Mouse (Mus musculus): ENCODE data around the gene Krtap15. TPM values are rescaled to one million over a fixed set of nuclear protein-coding genes. Genes with fewer than 3 reads are reported as not detected.

The Krtap15 gene
- total RNA-seq (2014; rRNA removed) (not detected in 2 replicates), polyA plus RNA-seq (2015; fragmentation: Nextera tagmentation; extraction: Ambion mirVana) (not detected in 2 replicates)

DNA sequence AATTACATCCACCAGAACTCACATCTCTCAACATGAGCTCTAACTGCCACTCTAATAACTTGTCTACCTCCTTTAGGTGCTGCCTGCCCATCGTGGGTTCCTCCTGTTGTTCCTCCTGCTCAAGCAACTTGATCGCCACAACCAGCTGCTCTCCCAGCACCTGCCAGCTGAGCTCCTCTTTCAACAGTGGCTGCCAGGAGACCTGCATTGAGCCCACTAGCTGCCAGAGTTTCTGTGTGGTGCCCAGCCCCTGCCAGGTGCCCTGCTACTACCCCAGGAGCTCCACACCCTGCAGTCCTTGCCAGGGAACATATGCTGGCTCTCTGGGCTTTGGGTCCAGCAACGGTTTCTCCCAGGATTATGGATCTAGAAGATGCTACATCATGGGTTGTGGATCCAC lies at the start of gene Krtap15:
Gene Krtap15 (plus strand): TSS at position 150 of the 400 bp plus-strand sequence.
- Histone ChIP-seq H3K27me3 (ENCODE audit: insufficient read depth, low read length) (no peaks in the 10 kb centered on the region), H3K9ac (replicated peaks; ENCODE audit: low read length) (no peak within 1 kb of the TSS), H3K27ac (no peak within 1 kb of the TSS), H3K4me3 (ENCODE audit: low read length) (no peak within 1 kb of the TSS), H3K4me2 (ENCODE audit: low read depth, low read length) (no peak within 1 kb of the TSS), H3K4me1 (ENCODE audit: insufficient read depth, low read length) (no peaks in the 10 kb centered on the region), H3K36me3 (ENCODE audit: insufficient read depth, low read length) (no peaks in the 10 kb centered on the region), H3K9me3 (ENCODE audit: low read length) (no peaks in the 10 kb centered on the region)
- 69% methylated on average over 3 of the region's 3 CpGs for WGBS
- no peak for DNase-seq (ENCODE audit: low spot score)
- ATAC-seq = no peak
- no peak for TF ChIP-seq CTCF (IDR thresholded peaks at IDR 0.05; ENCODE audit: low read depth)

DNA sequence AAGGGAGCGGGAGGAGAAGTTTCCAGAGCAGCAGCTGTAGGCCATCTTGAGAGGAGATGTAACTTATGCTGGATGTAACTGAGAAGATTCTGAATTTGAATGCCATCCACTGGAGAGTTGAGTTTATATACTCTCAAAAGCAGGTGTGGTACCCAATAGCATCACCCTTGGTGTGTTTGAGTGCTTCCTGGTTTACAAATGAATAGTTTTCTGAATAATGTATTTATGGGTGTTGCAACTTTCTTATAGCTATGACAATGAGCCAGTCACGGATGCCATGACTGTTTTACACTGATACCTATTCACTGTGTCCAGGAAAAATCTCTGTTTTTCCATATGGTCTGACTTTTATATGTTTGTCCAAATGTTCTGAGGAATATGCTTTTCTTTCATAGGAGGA lies 45.9 kb upstream of the Krtap15 start, which contains the start of gene 2310057N15Rik:
Gene 2310057N15Rik (minus strand): TSS at position 101 of the 400 bp plus-strand sequence.
- DNase-seq (ENCODE audit: low spot score) (no peak), ATAC-seq (no peak)
- Histone ChIP-seq H3K36me3 (ENCODE audit: insufficient read depth, low read length) (no peaks in the 10 kb centered on the region), H3K4me2 (ENCODE audit: low read depth, low read length) (no peak within 1 kb of the TSS), H3K27me3 (ENCODE audit: insufficient read depth, low read length) (no peaks in the 10 kb centered on the region), H3K4me1 (ENCODE audit: insufficient read depth, low read length) (no peaks in the 10 kb centered on the region), H3K9ac (replicated peaks; ENCODE audit: low read length) (no peak within 1 kb of the TSS), H3K27ac (no peak within 1 kb of the TSS), H3K9me3 (ENCODE audit: low read length) (no peaks in the 10 kb centered on the region), H3K4me3 (ENCODE audit: low read length) (no peak within 1 kb of the TSS)
- 91% methylated on average over 2 of the region's 2 CpGs for WGBS
- no peak for TF ChIP-seq CTCF (IDR thresholded peaks at IDR 0.05; ENCODE audit: low read depth)

DNA sequence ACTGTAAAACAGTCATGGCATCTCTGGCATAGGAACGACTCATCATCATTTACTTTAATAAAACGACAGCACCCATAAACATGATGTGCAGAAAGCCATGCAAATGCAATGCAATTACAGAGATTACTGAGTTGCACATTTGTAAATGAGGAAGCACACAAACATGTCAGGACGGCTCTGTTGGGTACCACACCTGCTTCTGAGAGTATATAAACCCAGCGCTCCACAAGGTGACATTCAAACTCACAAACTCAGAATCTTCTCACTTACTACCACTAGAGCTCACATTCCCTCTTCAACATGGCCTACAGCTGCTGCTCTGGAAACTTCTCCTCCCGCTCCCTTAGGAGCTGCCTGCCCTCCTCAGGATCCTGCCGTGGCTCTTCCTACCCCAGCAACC lies 42.4 kb upstream of the Krtap15 start, which contains the start of gene Gm5965:
Gene Gm5965 (plus strand): TSS at position 301 of the 400 bp plus-strand sequence.
- Histone ChIP-seq H3K36me3 (ENCODE audit: insufficient read depth, low read length) (no peaks in the 10 kb centered on the region), H3K9me3 (ENCODE audit: low read length) (no peaks in the 10 kb centered on the region), H3K9ac (replicated peaks; ENCODE audit: low read length) (no peak within 1 kb of the TSS), H3K27me3 (ENCODE audit: insufficient read depth, low read length) (no peaks in the 10 kb centered on the region), H3K4me3 (ENCODE audit: low read length) (no peak within 1 kb of the TSS), H3K4me1 (ENCODE audit: insufficient read depth, low read length) (no peaks in the 10 kb centered on the region), H3K27ac (no peak within 1 kb of the TSS), H3K4me2 (ENCODE audit: low read depth, low read length) (no peak within 1 kb of the TSS)
- DNase-seq (ENCODE audit: low spot score) = no peak
- no peak for TF ChIP-seq CTCF (IDR thresholded peaks at IDR 0.05; ENCODE audit: low read depth)
- WGBS = 94% methylated on average over 5 of the region's 6 CpGs
- no peak for ATAC-seq

DNA sequence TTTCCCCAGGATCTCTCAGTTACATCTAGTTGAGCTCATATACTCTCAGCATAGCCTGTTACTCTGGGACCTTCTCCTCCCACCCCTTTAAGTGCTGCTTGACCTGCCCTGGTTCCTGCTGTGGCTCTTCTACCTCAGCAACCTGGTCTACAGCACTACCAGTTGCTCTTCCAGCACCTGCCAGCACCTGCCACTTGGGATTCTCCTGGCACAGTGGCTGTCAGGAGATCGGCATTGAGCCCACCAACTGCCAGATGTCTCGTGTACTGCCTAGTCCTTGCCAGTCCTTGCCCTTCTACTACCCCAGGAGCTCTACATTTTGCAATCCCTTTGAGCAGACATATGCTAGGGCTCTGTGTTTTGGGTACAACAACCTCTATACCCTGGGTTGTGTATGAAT lies 33.2 kb upstream of the Krtap15 start:
- ATAC-seq (no peak), DNase-seq (ENCODE audit: low spot score) (peak; percentile 8)
- H3K4me1 ChIP-seq (ENCODE audit: insufficient read depth, low read length) = no peaks in the 10 kb centered on the region
- no peaks in the 10 kb centered on the region for H3K27me3 ChIP-seq (ENCODE audit: insufficient read depth, low read length)
- H3K36me3 ChIP-seq (ENCODE audit: insufficient read depth, low read length) = no peaks in the 10 kb centered on the region
- H3K27ac ChIP-seq = no peak overlapping the region
- TF ChIP-seq CTCF (IDR thresholded peaks at IDR 0.05; ENCODE audit: low read depth) = no peak
- 60% methylated on average over 2 of the region's 2 CpGs for WGBS
- H3K4me3 ChIP-seq (ENCODE audit: low read length) = no peak overlapping the region
- H3K9ac ChIP-seq (replicated peaks; ENCODE audit: low read length) = no peak overlapping the region
- no peak overlapping the region for H3K4me2 ChIP-seq (ENCODE audit: low read depth, low read length)
- H3K9me3 ChIP-seq (ENCODE audit: low read length) = no peaks in the 10 kb centered on the region

DNA sequence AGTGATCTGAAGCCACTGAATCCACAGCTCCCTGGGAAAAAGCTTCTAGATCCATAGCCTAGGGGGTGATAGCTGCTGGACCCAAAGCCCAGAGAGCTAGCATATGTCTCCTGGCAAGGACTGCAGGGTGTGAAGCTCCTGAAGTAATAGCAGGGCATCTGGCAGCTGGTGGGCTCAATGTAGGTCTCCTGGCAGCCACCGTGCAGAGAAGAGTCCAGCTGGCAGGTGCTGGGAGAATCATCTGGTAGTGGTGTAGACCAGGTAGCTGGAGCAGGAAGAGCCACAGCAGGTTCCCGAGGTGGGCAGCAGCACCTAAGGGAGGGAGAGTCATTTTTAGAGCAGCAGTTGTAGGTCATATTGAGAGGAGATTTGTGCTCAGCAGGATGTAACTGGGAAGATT lies 8.2 kb upstream of the Krtap15 start, which contains the start of gene Gm20741:
Gene Gm20741 (minus strand): TSS at position 394 of the 400 bp plus-strand sequence.
- H3K36me3 ChIP-seq (ENCODE audit: insufficient read depth, low read length) = no peaks in the 10 kb centered on the region
- DNase-seq (ENCODE audit: low spot score) (peak; percentile 27), ATAC-seq (0 out of 2 replicates have a peak, but pooled peaks have one; percentile 24)
- H3K9ac ChIP-seq (replicated peaks; ENCODE audit: low read length) = no peak within 1 kb of the TSS
- no peak for TF ChIP-seq CTCF (IDR thresholded peaks at IDR 0.05; ENCODE audit: low read depth)
- H3K27ac ChIP-seq = no peak within 1 kb of the TSS
- no peak within 1 kb of the TSS for H3K4me2 ChIP-seq (ENCODE audit: low read depth, low read length)
- no peaks in the 10 kb centered on the region for H3K9me3 ChIP-seq (ENCODE audit: low read length)
- H3K27me3 ChIP-seq (ENCODE audit: insufficient read depth, low read length) = no peaks in the 10 kb centered on the region
- no peaks in the 10 kb centered on the region for H3K4me1 ChIP-seq (ENCODE audit: insufficient read depth, low read length)
- no peak within 1 kb of the TSS for H3K4me3 ChIP-seq (ENCODE audit: low read length)
- 62% methylated on average over 2 of the region's 2 CpGs for WGBS

DNA sequence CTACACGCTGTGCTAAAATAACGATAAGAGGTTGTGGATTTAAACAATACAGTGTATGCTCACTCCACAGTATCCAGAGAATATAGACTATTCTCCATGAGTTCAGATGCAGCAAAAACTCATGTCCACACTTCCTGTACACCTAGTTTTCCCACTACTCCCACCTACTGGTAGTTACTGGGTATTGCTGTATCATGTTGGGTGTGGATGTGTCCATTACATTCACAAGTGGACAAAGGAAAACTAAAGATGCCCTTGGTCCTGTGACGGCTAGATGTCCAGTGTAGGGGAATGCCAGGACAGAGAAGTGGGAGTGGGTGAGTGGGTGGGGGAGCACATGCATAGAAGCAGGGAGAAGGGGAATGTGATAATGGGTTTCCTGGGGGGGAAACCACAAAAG lies 3.7 kb downstream of the Krtap15 start:
- WGBS = 77% methylated on average over 3 of the region's 3 CpGs
- Histone ChIP-seq H3K4me2 (ENCODE audit: low read depth, low read length) (no peak overlapping the region), H3K4me1 (ENCODE audit: insufficient read depth, low read length) (no peaks in the 10 kb centered on the region), H3K9me3 (ENCODE audit: low read length) (no peaks in the 10 kb centered on the region), H3K27ac (no peak overlapping the region), H3K4me3 (ENCODE audit: low read length) (no peak overlapping the region), H3K27me3 (ENCODE audit: insufficient read depth, low read length) (no peaks in the 10 kb centered on the region), H3K9ac (replicated peaks; ENCODE audit: low read length) (no peak overlapping the region), H3K36me3 (ENCODE audit: insufficient read depth, low read length) (no peaks in the 10 kb centered on the region)
- peak; percentile 63 for TF ChIP-seq CTCF (IDR thresholded peaks at IDR 0.05; ENCODE audit: low read depth)
- DNase-seq (ENCODE audit: low spot score) (peak; percentile 14), ATAC-seq (no peak)

DNA sequence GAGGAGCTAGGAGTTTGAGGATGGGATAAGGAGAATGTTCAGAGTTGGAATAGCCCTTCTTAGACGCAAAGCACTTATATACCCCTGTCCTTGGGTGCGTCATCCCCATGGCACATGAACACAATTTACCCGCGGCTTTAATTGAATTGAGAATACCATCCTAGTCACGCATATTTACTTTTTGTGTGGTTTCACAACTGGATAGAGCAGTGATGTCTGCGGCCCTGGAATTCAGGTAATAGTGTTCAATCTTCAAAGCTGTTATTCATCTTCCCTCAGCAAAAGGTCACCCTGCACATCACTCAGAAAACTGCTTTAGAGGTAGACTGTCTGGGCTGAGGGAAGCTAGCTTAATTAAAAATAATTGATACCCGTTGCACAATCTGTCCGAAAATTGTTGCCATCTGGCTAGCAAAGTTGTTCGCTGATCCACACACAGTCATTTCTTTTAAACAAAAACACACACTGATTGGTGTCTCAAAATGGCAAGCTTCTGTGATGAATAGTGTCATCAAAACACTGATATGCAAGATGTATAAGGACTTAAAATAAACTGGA lies 6.2 kb downstream of the Krtap15 start, which contains the start of gene Krtap14:
Gene Krtap14 (minus strand): TSS at position 51 of the 558 bp plus-strand sequence.
- no peak for TF ChIP-seq CTCF (IDR thresholded peaks at IDR 0.05; ENCODE audit: low read depth)

More for the DNA sequence above, 6.2 kb downstream of the Krtap15 start, which contains the start of gene Krtap14:
- Histone ChIP-seq H3K27ac (no peak within 1 kb of the TSS), H3K36me3 (ENCODE audit: insufficient read depth, low read length) (no peaks in the 10 kb centered on the region), H3K4me3 (ENCODE audit: low read length) (no peak within 1 kb of the TSS), H3K9me3 (ENCODE audit: low read length) (no peaks in the 10 kb centered on the region), H3K9ac (replicated peaks; ENCODE audit: low read length) (no peak within 1 kb of the TSS), H3K4me2 (ENCODE audit: low read depth, low read length) (no peak within 1 kb of the TSS), H3K4me1 (ENCODE audit: insufficient read depth, low read length) (no peaks in the 10 kb centered on the region), H3K27me3 (ENCODE audit: insufficient read depth, low read length) (no peaks in the 10 kb centered on the region)
- ATAC-seq (no peak), DNase-seq (ENCODE audit: low spot score) (no peak)
- 76% methylated on average over 9 of the region's 9 CpGs for WGBS

Measured in hindbrain, postnatal 0 days (tissue).